7 mouse cellular contexts compared by ENCODE assay signal in the genomic region with DNA sequence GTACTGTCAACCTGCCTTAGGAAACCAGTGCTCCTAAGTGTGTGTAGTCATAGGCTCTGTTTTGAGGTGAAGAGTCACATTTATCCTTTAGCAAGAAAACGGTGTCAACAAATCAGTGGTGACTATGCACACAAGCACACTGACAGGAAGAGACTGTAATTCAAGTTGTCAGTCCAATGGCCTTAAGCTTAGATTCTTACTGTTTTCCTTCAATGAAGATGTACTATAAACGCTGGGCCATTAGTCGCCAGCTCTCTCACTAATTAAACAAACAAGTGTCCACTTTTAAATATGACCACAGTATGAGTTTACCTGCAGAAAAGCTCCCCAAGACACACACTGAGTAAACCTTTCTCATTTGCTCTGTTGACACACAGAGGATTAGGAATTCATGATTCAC. TPM values are rescaled to one million over a fixed set of nuclear protein-coding genes. Genes with fewer than 3 reads are reported as not detected.
DNase-seq lines count a peak whose midpoint lies in the region; ATAC-seq and TF ChIP-seq lines count a peak whose summit lies in the region.

No protein-coding gene starts in this region.

- peak overlapping the region; percentile 85 for H3K4me2 ChIP-seq in lung, embryonic 16.5 days (ENCODE audit: low read depth, low read length)
- peak overlapping the region; percentile 91 for H3K4me2 ChIP-seq in forebrain, embryonic 14.5 days (ENCODE audit: low read length)
- H3K4me2 ChIP-seq in limb, embryonic 14.5 days (replicated peaks; ENCODE audit: low read depth, low read length, severe bottlenecking) = peak overlapping the region; percentile 68
- peak overlapping the region; percentile 79 for H3K4me2 ChIP-seq in stomach, embryonic 15.5 days

- no peaks in the 10 kb centered on the region for H3K27me3 ChIP-seq in lung, embryonic 16.5 days (ENCODE audit: control insufficient read depth, insufficient read depth, low read depth, low read length)
- no peaks in the 10 kb centered on the region for H3K27me3 ChIP-seq in forebrain, embryonic 14.5 days (replicated peaks; ENCODE audit: control insufficient read depth, insufficient read depth, low read length)
- no peaks in the 10 kb centered on the region for H3K27me3 ChIP-seq in limb, embryonic 14.5 days (ENCODE audit: control insufficient read depth, insufficient read depth, low read length)
- no peaks in the 10 kb centered on the region for H3K27me3 ChIP-seq in stomach, embryonic 15.5 days (replicated peaks)

- WGBS in lung, embryonic 16.5 days = 7% methylated on average over 3 of the region's 3 CpGs
- 45% methylated on average over 3 of the region's 3 CpGs for WGBS in forebrain, embryonic 14.5 days
- 21% methylated on average over 3 of the region's 3 CpGs for WGBS in limb, embryonic 14.5 days
- 8% methylated on average over 3 of the region's 3 CpGs for WGBS in stomach, embryonic 15.5 days

- H3K9me3 ChIP-seq in lung, embryonic 16.5 days (ENCODE audit: control insufficient read depth, low read length) = no peaks in the 10 kb centered on the region
- H3K9me3 ChIP-seq in forebrain, embryonic 14.5 days (replicated peaks; ENCODE audit: control insufficient read depth, low read length) = no peaks in the 10 kb centered on the region
- H3K9me3 ChIP-seq in limb, embryonic 14.5 days (ENCODE audit: control insufficient read depth, low read length) = no peaks in the 10 kb centered on the region
- H3K9me3 ChIP-seq in stomach, embryonic 15.5 days = no peaks in the 10 kb centered on the region

- no peak for ATAC-seq in lung, embryonic 16.5 days (ENCODE audit: low read depth)
- ATAC-seq in forebrain, embryonic 14.5 days = no peak
- ATAC-seq in limb, embryonic 14.5 days (ENCODE audit: low FRiP score, low read depth) = no peak
- ATAC-seq in stomach, embryonic 15.5 days (ENCODE audit: insufficient read depth, low FRiP score, low read depth) = no peak
- ATAC-seq in frontal cortex, adult (ENCODE audit: low TSS enrichment) = no peak

- no peak for DNase-seq in lung, adult 18-20 months
- no peak for DNase-seq in forebrain, embryonic 14.5 days (ENCODE audit: low spot score)
- no peak for DNase-seq in limb, embryonic 14.5 days (ENCODE audit: low spot score)
- DNase-seq in layer of hippocampus, adult 9-10 months (ENCODE audit: low spot score) = no peak

- H3K4me1 ChIP-seq in lung, embryonic 16.5 days (replicated peaks; ENCODE audit: control insufficient read depth, insufficient read depth, low read length) = peaks cover 8% of the 10 kb centered on the region; the same call in 1 of the 2 replicates
- peaks cover 5% of the 10 kb centered on the region; the same call in 1 of the 2 replicates for H3K4me1 ChIP-seq in forebrain, embryonic 14.5 days (ENCODE audit: control insufficient read depth, insufficient read depth, low read length)
- peaks cover 5% of the 10 kb centered on the region; the same call in 1 of the 2 replicates for H3K4me1 ChIP-seq in limb, embryonic 14.5 days (ENCODE audit: control insufficient read depth, insufficient read depth, low read length)
- H3K4me1 ChIP-seq in stomach, embryonic 15.5 days = 0 out of 2 replicates have a peak, but pooled peaks cover 2% of the 10 kb centered on the region

- peak overlapping the region; percentile 85 for H3K27ac ChIP-seq in lung, embryonic 16.5 days (ENCODE audit: low read length)
- no peak overlapping the region for H3K27ac ChIP-seq in forebrain, embryonic 14.5 days (ENCODE audit: low read depth, low read length)
- no peak overlapping the region for H3K27ac ChIP-seq in limb, embryonic 14.5 days (replicated peaks; ENCODE audit: low read depth, low read length)
- H3K27ac ChIP-seq in stomach, embryonic 15.5 days = peak overlapping the region; percentile 36; the same call in 1 of the 2 replicates

- H3K4me3 ChIP-seq in lung, embryonic 16.5 days (ENCODE audit: low read length) = peak overlapping the region; percentile 85
- peak overlapping the region; percentile 45 for H3K4me3 ChIP-seq in forebrain, embryonic 14.5 days (ENCODE audit: low read depth, low read length)
- H3K4me3 ChIP-seq in limb, embryonic 14.5 days (replicated peaks; ENCODE audit: low read length) = peak overlapping the region; percentile 59
- H3K4me3 ChIP-seq in stomach, embryonic 15.5 days (replicated peaks) = peak overlapping the region; percentile 60

- TF ChIP-seq POLR2A in limb, embryonic 14.5 days (IDR thresholded peaks at IDR 0.05; ENCODE audit: borderline replicate concordance, extremely low read depth, insufficient read depth, insufficient read length) = no peak

- peak overlapping the region; percentile 82 for H3K9ac ChIP-seq in lung, embryonic 16.5 days (ENCODE audit: low read length)
- peak overlapping the region; percentile 56 for H3K9ac ChIP-seq in forebrain, embryonic 14.5 days (ENCODE audit: low read length)
- peak overlapping the region; percentile 65 for H3K9ac ChIP-seq in limb, embryonic 14.5 days (ENCODE audit: low read depth, low read length, severe bottlenecking)
- peak overlapping the region; percentile 21; the same call in 1 of the 2 replicates for H3K9ac ChIP-seq in stomach, embryonic 15.5 days

- H3K36me3 ChIP-seq in lung, embryonic 16.5 days (ENCODE audit: control insufficient read depth, insufficient read depth, low read length) = no peaks in the 10 kb centered on the region
- no peaks in the 10 kb centered on the region for H3K36me3 ChIP-seq in forebrain, embryonic 14.5 days (ENCODE audit: control insufficient read depth, insufficient read depth, low read length)
- H3K36me3 ChIP-seq in limb, embryonic 14.5 days (ENCODE audit: control insufficient read depth, insufficient read depth, low read length) = no peaks in the 10 kb centered on the region
- no peaks in the 10 kb centered on the region for H3K36me3 ChIP-seq in stomach, embryonic 15.5 days

RNA-seq across cellular contexts. Expression of a gene that starts 44.3 kb away (rescaled TPM):
- 20.6 and 21.4 TPM in 2 replicates for polyA plus RNA-seq in lung, embryonic 16.5 days (2015; fragmentation: Nextera tagmentation; extraction: Ambion mirVana)
- 2.0 and 2.9 TPM in 2 replicates for polyA plus RNA-seq in forebrain, embryonic 14.5 days (2014; fragmentation: Nextera tagmentation; extraction: Ambion mirVana)
- polyA plus RNA-seq in limb, embryonic 14.5 days (2012; rRNA removed) = 15.4 and 17.5 TPM in 2 replicates
- 9.0 and 10.6 TPM in 2 replicates for polyA plus RNA-seq in limb, embryonic 14.5 days (2014; fragmentation: Nextera tagmentation; extraction: Ambion mirVana)
- polyA plus RNA-seq in stomach, embryonic 15.5 days (2015; fragmentation: Nextera tagmentation; extraction: Ambion mirVana) = 17.8 and 21.7 TPM in 2 replicates

Comparison
In these comparisons a context has a peak if more than half of its experiments do, and no peak if none do; other contexts are left out.
1. H3K27ac ChIP-seq: peak in lung, embryonic 16.5 days (single experiment) and stomach, embryonic 15.5 days (single experiment); none in forebrain, embryonic 14.5 days (single experiment) and limb, embryonic 14.5 days (single experiment).
2. H3K9ac ChIP-seq: peak in every context shown above with its lines; median percentile 82 in lung, embryonic 16.5 days; 65 in limb, embryonic 14.5 days; 56 in forebrain, embryonic 14.5 days; 21 in stomach, embryonic 15.5 days.
3. Peak in every context shown above with its lines, with median percentiles within 50 percentile points of each other: H3K4me2 ChIP-seq and H3K4me3 ChIP-seq.